Mouse (Mus musculus): Measurements from ENCODE around the gene Cacnb3. TPM values are rescaled to one million over a fixed set of nuclear protein-coding genes. Genes with fewer than 3 reads are reported as not detected.
"Not testable (repeated sequence)": the region's sequence is repeated elsewhere in the genome, so short reads cannot be mapped to it uniquely, and the experiment has no call there.

Gene Cacnb3
- 24.9 and 26.7 TPM in 2 replicates for polyA plus RNA-seq (2015; fragmentation: Nextera tagmentation; extraction: Ambion mirVana)

- Histone ChIP-seq H3K4me1 (replicated peaks) (peaks cover 56% of the 10 kb centered on the region), H3K27me3 (replicated peaks) (peaks cover 14% of the 10 kb centered on the region), H3K4me3 (replicated peaks) (peak within 1 kb of the TSS; percentile 89), H3K36me3 (no peaks in the 10 kb centered on the region), H3K9ac (peak within 1 kb of the TSS; percentile 70), H3K27ac (peak within 1 kb of the TSS; percentile 70; the same call in 1 of the 2 replicates), H3K4me2 (replicated peaks) (peak within 1 kb of the TSS; percentile 94), H3K9me3 (no peaks in the 10 kb centered on the region)
- ATAC-seq = no peak
- 55% methylated on average over 4 of the region's 4 CpGs for WGBS
Measured at GRCm38 (mm10) chr15:98630540-98630939, at the start of gene Cacnb3. Gene Cacnb3 (plus strand): TSS chr15:98630840.

- H3K4me1 ChIP-seq (replicated peaks) = no peaks in the 10 kb centered on the region
- no peaks in the 10 kb centered on the region for H3K36me3 ChIP-seq
- no peak overlapping the region for H3K27ac ChIP-seq
- no peaks in the 10 kb centered on the region for H3K9me3 ChIP-seq
- no peak overlapping the region for H3K4me2 ChIP-seq (replicated peaks)
- H3K27me3 ChIP-seq (replicated peaks) = no peaks in the 10 kb centered on the region
- H3K4me3 ChIP-seq (replicated peaks) = no peak overlapping the region
- ATAC-seq = no peak
- H3K9ac ChIP-seq = no peak overlapping the region
- WGBS = 71% methylated on average over 8 of the region's 8 CpGs
Measured at GRCm38 (mm10) chr15:98582410-98582809, 48.2 kb upstream of the Cacnb3 start.

- WGBS = 72% methylated on average over 8 of the region's 8 CpGs
- Histone ChIP-seq H3K4me3 (replicated peaks) (no peak overlapping the region), H3K4me2 (replicated peaks) (no peak overlapping the region), H3K27ac (no peak overlapping the region), H3K36me3 (no peaks in the 10 kb centered on the region), H3K9me3 (no peaks in the 10 kb centered on the region), H3K9ac (no peak overlapping the region), H3K27me3 (replicated peaks) (no peaks in the 10 kb centered on the region), H3K4me1 (replicated peaks) (no peaks in the 10 kb centered on the region)
- ATAC-seq = no peak
Measured at GRCm38 (mm10) chr15:98582996-98583395, 47.6 kb upstream of the Cacnb3 start.

- no peak overlapping the region for H3K4me2 ChIP-seq (replicated peaks)
- H3K9me3 ChIP-seq = no peaks in the 10 kb centered on the region
- no peak for ATAC-seq
- H3K27me3 ChIP-seq (replicated peaks) = no peaks in the 10 kb centered on the region
- H3K4me1 ChIP-seq (replicated peaks) = no peaks in the 10 kb centered on the region
- no peak overlapping the region for H3K27ac ChIP-seq
- H3K4me3 ChIP-seq (replicated peaks) = no peak overlapping the region
- no peak overlapping the region for H3K9ac ChIP-seq
- H3K36me3 ChIP-seq = peaks cover 11% of the 10 kb centered on the region
- 36% methylated on average over 7 of the region's 7 CpGs for WGBS
Measured at GRCm38 (mm10) chr15:98585421-98585820, 45.2 kb upstream of the Cacnb3 start.

GRCm38 (mm10) chr15:98586141-98586540 lies 44.5 kb upstream of the Cacnb3 start:
- H3K4me3 ChIP-seq (replicated peaks); H3K27me3 ChIP-seq (replicated peaks); H3K9ac ChIP-seq; H3K27ac ChIP-seq; H3K4me1 ChIP-seq (replicated peaks); H3K9me3 ChIP-seq; H3K4me2 ChIP-seq (replicated peaks); ATAC-seq: not testable (repeated sequence)
- H3K36me3 ChIP-seq = peaks cover 17% of the 10 kb centered on the region
- WGBS = 74% methylated on average over 9 of the region's 9 CpGs

GRCm38 (mm10) chr15:98587751-98588150 lies 42.9 kb upstream of the Cacnb3 start:
- no peak overlapping the region for H3K4me3 ChIP-seq (replicated peaks)
- 92% methylated on average over 11 of the region's 11 CpGs for WGBS
- no peaks in the 10 kb centered on the region for H3K27me3 ChIP-seq (replicated peaks)
- no peaks in the 10 kb centered on the region for H3K4me1 ChIP-seq (replicated peaks)
- H3K9ac ChIP-seq = no peak overlapping the region
- ATAC-seq = no peak
- H3K36me3 ChIP-seq = peaks cover 30% of the 10 kb centered on the region
- H3K27ac ChIP-seq = no peak overlapping the region
- no peaks in the 10 kb centered on the region for H3K9me3 ChIP-seq
- H3K4me2 ChIP-seq (replicated peaks) = no peak overlapping the region

GRCm38 (mm10) chr15:98589640-98590336 lies 40.9 kb upstream of the Cacnb3 start:
- H3K9ac ChIP-seq = no peak overlapping the region
- H3K27ac ChIP-seq = no peak overlapping the region
- no peak overlapping the region for H3K4me3 ChIP-seq (replicated peaks)
- peaks cover 44% of the 10 kb centered on the region for H3K36me3 ChIP-seq
- no peaks in the 10 kb centered on the region for H3K4me1 ChIP-seq (replicated peaks)
- no peak overlapping the region for H3K4me2 ChIP-seq (replicated peaks)
- 64% methylated on average over 7 of the region's 7 CpGs for WGBS
- H3K27me3 ChIP-seq (replicated peaks) = no peaks in the 10 kb centered on the region
- no peaks in the 10 kb centered on the region for H3K9me3 ChIP-seq
- no peak for ATAC-seq

- Histone ChIP-seq H3K4me1 (replicated peaks) (peaks cover 4% of the 10 kb centered on the region; the same call in 1 of the 2 replicates), H3K27me3 (replicated peaks) (no peaks in the 10 kb centered on the region), H3K9ac (no peak overlapping the region), H3K4me3 (replicated peaks) (no peak overlapping the region), H3K27ac (no peak overlapping the region), H3K9me3 (no peaks in the 10 kb centered on the region), H3K4me2 (replicated peaks) (no peak overlapping the region), H3K36me3 (peaks cover 55% of the 10 kb centered on the region)
- WGBS = 80% methylated on average over 4 of the region's 4 CpGs
- no peak for ATAC-seq
Measured at GRCm38 (mm10) chr15:98591396-98591795, 39.2 kb upstream of the Cacnb3 start.

- Histone ChIP-seq H3K9me3 (no peaks in the 10 kb centered on the region), H3K4me2 (replicated peaks) (no peak overlapping the region), H3K4me1 (replicated peaks) (peaks cover 4% of the 10 kb centered on the region; the same call in 1 of the 2 replicates), H3K36me3 (peaks cover 74% of the 10 kb centered on the region), H3K4me3 (replicated peaks) (no peak overlapping the region), H3K9ac (no peak overlapping the region), H3K27me3 (replicated peaks) (no peaks in the 10 kb centered on the region), H3K27ac (no peak overlapping the region)
- no peak for ATAC-seq
- WGBS = 81% methylated on average over 19 of the region's 19 CpGs
Measured at GRCm38 (mm10) chr15:98594193-98594592, 36.4 kb upstream of the Cacnb3 start.

- Histone ChIP-seq H3K27me3 (replicated peaks) (no peaks in the 10 kb centered on the region), H3K9me3 (no peaks in the 10 kb centered on the region), H3K4me2 (replicated peaks) (no peak overlapping the region), H3K36me3 (peaks cover 72% of the 10 kb centered on the region), H3K4me3 (replicated peaks) (no peak overlapping the region), H3K9ac (no peak overlapping the region), H3K27ac (no peak overlapping the region), H3K4me1 (replicated peaks) (peaks cover 4% of the 10 kb centered on the region; the same call in 1 of the 2 replicates)
- 78% methylated on average over 5 of the region's 5 CpGs for WGBS
- peak; percentile 46 for ATAC-seq
Measured at GRCm38 (mm10) chr15:98595049-98595448, 35.6 kb upstream of the Cacnb3 start.

- no peak overlapping the region for H3K27ac ChIP-seq
- H3K9ac ChIP-seq = no peak overlapping the region
- no peak overlapping the region for H3K4me2 ChIP-seq (replicated peaks)
- 94% methylated on average over 14 of the region's 14 CpGs for WGBS
- no peak overlapping the region for H3K4me3 ChIP-seq (replicated peaks)
- H3K9me3 ChIP-seq = no peaks in the 10 kb centered on the region
- no peaks in the 10 kb centered on the region for H3K27me3 ChIP-seq (replicated peaks)
- H3K36me3 ChIP-seq = peaks cover 69% of the 10 kb centered on the region
- no peak for ATAC-seq
- H3K4me1 ChIP-seq (replicated peaks) = peaks cover 4% of the 10 kb centered on the region; the same call in 1 of the 2 replicates
Measured at GRCm38 (mm10) chr15:98596609-98597008, 34.0 kb upstream of the Cacnb3 start.

GRCm38 (mm10) chr15:98600036-98600709 lies 30.5 kb upstream of the Cacnb3 start:
- Histone ChIP-seq H3K4me2 (replicated peaks) (no peak overlapping the region), H3K27ac (no peak overlapping the region), H3K4me1 (replicated peaks) (peaks cover 32% of the 10 kb centered on the region), H3K9ac (no peak overlapping the region), H3K4me3 (replicated peaks) (no peak overlapping the region), H3K27me3 (replicated peaks) (no peaks in the 10 kb centered on the region), H3K36me3 (peaks cover 51% of the 10 kb centered on the region), H3K9me3 (no peaks in the 10 kb centered on the region)
- 85% methylated on average over 12 of the region's 12 CpGs for WGBS
- ATAC-seq = no peak
